Mouse (Mus musculus) inflammation-experienced regulatory T-cells, adult 6 months (primary cell): ENCODE results near the gene Zbtb41. TPM values are rescaled to one million over a fixed set of nuclear protein-coding genes. Genes with fewer than 3 reads are reported as not detected.
"Not testable (repeated sequence)": the region's sequence is repeated elsewhere in the genome, so short reads cannot be mapped to it uniquely, and the experiment has no call there.

ENCODE experiments used
- ATAC-seq: one replicate; pipeline ENCODE4 v1.8.0; 2017
- polyA plus RNA-seq, 3 experiments: library from polyadenylated mRNA; unstranded; fragments of 100-300 nt; shearing (Covaris generic); gene quantifications; one replicate each; pipeline ENCODE4 v1.2.1; 2017

Gene Zbtb41
- 1 to 10 TPM; 4.3 to 7.2 (median 4.8) TPM for polyA plus RNA-seq

DNA sequence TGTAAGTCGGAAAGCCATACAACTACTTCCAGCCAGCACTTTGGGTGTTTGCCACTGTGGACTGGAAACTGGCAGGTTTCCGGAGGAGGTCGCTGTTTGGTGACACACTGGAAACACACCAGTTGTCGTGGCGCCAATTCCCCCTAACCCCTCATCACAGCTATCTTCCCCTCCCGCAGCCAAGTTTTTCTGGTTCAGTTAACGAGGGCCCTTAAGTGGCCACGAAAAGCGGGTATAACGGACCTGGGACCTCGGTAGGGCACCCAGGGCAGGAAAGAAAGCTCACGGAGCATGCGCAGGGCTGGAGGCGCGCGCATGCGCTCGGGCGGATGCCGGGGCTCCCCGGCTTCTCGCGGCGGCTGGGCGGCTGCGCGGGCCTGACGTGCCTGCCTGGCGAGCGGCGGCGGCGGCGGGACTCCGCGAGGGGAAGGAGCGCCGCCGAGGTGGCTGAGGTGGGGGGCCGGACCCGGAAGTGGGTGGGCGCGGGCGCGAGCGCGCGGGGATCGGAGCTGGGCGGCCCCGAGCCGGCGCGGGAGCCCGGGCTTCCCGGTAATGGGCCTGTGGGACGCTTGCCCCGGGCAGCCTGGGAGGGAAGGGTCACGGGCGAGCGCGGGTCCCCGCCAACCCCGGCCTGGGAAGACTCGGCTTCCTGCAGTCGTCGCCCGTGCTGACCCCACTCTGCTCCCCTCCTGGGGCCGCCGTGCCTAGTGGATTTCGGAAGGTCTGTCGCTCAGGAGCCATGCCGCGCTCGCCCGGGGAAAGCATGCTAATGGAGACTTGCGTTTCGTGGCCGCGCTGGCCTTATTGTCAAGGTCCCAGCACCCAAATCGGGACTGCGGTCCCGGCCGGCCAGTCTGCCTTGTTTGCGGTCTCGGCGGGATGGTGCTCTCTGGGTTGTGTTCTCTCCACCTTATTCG is at the start of gene Zbtb41:
Gene Zbtb41 (plus strand): TSS at position 414 of the 917 bp plus-strand sequence.
- peak; percentile 83 for ATAC-seq

GRCm38 (mm10) chr1:139375900-139376299 is 46.2 kb upstream of the Zbtb41 start:
- ATAC-seq = no peak

DNA sequence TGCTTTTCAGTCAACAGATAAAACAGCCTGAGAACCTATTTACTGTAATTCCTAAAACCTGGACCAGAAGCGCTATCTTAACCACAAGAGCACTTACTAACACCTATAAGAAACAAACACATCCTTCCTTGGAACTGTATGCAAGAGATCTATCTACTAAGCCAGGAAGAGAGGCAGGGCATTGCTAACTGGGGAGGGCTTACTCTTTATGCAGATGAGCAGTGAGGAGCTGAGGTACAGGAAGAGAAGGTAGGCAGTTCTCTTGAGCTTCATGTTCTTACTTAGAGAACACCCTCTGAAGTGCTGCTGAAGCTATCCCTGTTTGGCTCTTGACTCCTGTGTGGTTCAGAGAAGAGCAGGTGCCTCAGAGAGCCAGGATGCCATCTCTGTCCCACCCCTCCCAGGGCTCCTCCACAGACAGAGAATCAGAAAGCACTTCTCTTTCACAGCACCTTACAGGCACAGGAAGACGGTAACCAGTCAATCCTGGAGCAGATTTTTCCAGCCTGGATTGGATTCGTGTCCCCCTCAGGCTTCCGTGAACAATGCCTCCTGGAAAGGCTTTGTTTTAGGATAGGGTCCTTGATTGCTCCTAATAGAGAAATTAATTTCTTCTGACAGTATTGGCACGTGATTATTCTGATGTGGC is 45.3 kb upstream of the Zbtb41 start, which contains the start of gene Crb1:
Gene Crb1 (minus strand): TSS at position 463 of the 649 bp plus-strand sequence.
- peak; percentile 52 for ATAC-seq

DNA sequence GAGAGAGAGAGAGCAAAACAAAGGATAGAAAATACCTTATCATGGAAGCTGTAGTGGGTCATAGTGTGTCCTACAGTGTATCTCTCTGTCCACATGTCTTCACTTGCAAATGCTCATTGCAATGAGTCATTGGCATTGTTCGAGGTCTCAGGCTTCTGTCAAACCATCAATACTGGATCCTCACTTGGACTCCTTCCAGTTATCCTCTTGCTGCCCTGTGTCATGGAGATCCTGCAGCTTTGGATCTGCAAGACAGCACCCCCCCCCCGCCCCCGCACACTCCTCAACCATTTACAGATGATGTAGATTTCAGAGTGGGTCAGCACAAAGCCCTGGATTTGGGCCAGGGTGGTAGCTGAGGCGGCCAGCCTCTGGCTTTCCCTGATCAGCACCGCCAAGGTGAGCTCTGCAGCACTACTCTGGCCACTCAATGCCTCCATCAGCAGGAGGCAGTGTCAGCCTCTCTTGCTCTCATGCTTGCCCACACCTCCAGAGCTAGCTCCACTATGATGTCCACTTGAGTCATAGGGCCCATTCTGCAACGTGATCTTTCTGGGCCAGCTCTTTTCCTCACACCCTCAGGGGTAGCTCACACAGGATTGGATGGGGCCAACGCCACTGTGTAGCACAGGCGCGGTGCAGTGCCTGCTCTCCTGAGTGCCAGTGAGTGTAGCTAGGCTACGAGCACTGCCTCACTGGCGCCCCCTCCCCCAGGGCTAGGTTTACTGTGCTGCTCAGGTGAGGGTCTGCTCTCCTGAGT is 43.0 kb upstream of the Zbtb41 start:
- ATAC-seq = no peak

- ATAC-seq = no peak
These were observed 42.5 kb upstream of the Zbtb41 start for GRCm38 (mm10) chr1:139379621-139379984.

GRCm38 (mm10) chr1:139391747-139392146 is 30.3 kb upstream of the Zbtb41 start:
- no peak for ATAC-seq

GRCm38 (mm10) chr1:139396589-139396988 is 25.5 kb upstream of the Zbtb41 start:
- no peak for ATAC-seq

GRCm38 (mm10) chr1:139405766-139406165 is 16.3 kb upstream of the Zbtb41 start:
- no peak for ATAC-seq

DNA sequence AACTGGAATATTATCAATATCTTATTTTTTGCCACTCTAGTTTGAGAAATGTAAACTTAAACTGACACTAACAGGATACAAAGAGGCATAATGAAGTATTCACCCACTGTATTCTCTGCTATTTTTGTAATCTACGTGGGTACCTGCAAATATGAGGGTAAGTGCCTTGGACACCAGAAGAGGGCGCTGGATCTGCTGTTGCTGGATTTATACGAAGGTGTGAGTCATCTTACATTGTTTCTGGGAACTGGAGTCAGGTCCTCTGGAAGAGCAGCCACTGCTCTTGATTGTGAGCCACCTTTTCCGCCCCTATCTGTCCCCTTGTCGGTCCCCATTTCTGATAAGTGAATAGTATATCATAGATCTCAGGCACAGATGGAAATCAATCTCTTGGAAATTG is 14.4 kb upstream of the Zbtb41 start:
- peak; percentile 17 for ATAC-seq

GRCm38 (mm10) chr1:139412365-139412764 is 9.7 kb upstream of the Zbtb41 start:
- not testable (repeated sequence) for ATAC-seq

DNA sequence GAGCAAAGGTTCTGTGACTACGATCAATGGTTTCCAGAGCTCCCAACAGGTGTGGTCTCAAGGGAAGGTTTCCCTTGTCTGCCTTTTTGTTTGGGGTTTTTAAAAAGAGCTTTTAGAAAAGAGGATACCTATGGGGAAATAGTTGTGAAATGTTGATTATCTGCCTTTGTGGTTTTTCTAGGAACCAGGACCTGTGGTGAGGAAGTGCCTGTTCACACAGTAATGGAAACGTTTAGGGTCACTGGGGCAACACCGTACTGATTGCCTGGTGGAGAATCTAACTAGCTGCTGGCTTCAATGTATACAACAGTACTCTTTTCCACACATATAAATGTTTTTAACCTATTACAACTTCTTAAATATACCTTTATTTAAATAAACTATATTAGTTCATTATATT is 8.6 kb upstream of the Zbtb41 start:
- ATAC-seq = peak; percentile 86

- peak; percentile 23 for ATAC-seq
These were observed 590 bp upstream of the Zbtb41 start for GRCm38 (mm10) chr1:139421521-139421874.

DNA sequence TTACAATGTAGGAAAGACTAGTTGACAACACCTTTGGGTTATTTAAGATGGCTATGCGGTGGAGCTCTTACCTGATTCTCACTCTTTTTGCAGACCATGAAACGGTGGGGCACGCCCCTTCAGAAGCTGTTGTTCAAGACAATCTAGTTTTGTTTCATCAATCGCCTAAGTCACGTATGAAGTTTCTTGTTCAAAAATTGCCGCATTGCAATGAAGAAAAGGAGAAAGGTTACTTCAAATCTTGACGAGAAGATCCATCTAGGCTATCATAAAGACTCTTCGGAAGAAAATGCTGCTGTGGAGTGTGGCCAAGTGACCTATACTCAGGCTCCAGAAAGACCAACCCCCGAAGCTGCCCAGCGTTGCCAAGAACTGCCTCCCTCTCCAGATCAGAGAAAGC is 853 bp downstream of the Zbtb41 start:
- no peak for ATAC-seq

DNA sequence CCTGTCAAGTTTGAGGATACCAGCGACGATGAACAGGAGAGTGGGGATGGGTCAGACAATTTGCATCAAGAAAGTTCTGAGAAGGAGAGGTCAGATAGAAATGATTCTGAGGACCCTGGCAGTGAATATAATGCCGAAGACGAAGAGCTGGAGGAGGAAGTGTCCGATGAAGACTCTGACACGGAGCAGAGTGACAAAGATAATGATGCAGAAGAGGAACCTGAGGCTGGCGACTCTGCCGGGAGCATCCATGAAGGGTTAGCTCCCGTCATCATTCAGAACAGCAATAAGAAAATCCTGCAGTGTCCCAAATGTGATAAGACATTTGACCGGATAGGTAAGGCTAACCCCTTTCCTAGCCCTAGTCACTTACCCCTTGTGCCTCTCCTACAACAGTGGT is 1.8 kb downstream of the Zbtb41 start:
- ATAC-seq = no peak

DNA sequence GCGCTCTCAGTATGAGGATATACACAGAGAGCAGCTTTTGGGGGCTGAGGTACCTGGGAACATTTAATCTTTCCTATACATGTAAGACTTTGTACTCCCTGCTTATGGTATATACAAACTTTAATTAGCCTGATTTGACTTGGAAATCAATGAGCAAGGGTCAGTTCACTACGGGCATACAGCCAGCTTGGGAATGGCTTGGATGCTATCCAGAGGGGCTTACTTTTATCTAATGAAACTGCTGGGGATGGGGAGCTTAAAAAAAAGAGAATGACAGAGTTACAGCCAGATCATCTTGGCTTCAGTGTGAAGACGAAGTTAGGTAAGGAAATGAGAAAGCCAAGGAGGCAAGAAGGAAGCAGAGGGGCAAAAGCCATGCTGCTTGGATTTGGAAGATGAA is 2.9 kb downstream of the Zbtb41 start:
- no peak for ATAC-seq

GRCm38 (mm10) chr1:139438373-139438772 is 16.3 kb downstream of the Zbtb41 start:
- ATAC-seq = peak; percentile 70

DNA sequence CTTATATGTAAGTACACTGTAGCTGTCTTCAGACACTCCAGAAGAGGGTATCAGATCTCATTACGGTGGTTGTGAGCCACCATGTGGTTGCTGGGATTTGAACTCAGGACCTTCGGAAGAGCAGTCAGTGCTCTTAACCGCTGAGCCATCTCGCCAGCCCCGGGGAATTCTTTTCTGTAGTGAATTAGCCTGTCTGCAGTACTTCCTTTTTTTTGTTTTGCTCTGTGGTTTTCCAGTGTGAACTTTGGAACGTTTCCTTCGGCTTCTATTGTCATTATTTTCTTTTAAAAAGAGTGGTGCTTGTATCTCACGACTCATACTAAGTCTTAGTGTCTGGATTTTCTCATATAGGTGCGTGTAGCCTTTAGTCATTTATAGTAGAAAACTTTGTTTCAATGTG is 21.0 kb downstream of the Zbtb41 start:
- ATAC-seq = not testable (repeated sequence)

DNA sequence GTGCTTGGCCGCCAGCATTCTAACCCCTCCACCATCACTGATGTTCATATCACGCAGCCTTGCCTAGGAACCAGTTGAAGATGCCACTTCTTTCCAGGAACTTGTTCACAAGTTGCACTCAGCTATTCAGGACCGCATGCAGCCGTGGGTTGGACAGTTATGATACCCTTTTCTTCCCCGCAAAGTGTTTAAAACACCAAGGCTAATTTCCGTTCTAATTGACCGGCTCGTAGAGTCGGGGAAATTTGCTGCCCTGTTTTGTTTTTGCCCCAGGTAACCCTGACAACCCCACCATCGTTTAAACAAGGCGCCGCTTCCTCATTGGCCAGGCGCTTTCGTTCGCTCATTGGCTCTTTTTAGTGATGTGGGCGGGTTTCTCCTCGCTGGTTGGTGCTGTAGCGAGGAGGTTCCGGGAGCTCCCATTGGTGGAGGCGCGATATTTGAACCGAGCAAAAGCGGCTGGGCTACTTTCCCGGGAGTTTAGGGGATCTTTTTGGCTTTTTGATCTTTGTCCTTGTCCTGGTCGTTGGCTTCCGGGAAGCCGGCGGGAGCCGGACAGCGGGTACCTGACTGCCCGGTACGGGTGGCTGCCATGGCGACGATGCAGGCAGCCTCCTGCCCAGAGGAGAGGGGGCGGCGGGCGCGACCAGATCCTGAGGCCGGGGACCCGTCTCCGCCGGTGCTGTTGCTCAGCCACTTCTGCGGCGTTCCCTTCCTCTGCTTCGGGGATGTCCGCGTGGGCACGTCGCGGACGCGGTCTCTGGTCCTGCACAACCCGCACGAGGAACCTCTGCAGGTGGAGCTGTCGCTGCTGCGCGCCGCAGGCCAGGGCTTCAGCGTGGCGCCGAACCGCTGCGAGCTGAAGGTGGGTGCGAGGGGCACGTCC is 32.5 kb downstream of the Zbtb41 start, which contains the start of gene Aspm:
Gene Aspm (plus strand): TSS at position 433 of the 886 bp plus-strand sequence.
- peak; percentile 99 for ATAC-seq

DNA sequence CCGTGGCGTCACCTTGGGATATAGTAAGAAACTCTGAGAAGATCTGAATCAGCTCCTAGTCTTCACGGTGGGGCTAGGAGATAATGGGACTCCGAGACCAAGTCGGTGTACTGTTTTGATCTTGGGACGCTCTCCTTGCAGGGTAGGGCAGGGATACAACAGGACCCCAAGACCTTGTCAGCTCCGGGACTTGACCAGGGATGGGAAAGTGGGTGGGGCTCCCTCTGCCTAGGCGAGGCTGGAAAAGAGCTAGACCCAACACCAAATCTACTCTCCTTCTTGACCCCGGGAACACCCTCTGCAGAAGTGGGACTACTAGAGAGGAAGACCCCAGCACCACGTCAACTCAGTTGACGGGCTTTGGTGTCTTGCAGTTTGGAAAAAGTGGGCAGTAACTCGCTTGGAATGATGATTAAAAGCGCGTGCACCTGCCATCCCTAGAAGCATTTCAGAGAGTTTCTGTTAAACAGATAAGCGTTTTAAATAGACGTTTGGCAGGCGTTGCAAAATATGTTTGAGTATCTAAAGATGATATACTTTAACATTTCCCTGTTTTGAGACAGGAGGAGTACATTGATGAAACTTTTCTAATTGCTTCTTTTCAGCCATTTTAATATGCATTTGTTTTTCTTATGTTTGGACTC is 33.3 kb downstream of the Zbtb41 start:
- no peak for ATAC-seq

DNA sequence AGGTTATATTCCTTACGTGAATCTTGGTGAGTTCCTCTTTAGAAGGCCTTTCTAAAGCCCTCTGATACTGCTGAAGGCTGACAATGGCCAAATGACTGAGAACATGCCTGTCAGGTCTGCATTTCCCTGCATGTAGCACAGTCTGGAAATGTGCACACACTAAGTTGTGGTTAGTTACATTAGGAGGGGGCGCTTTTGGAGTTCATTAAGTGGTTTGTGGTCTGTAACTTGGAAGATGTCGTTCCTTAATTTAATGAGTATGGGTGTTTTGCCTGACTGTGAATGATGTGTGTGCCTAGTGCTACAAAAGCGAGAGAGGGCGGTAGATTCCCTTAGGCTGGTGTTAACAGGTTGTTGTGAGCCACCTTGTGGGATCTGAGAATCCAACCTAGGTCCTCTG is 38.7 kb downstream of the Zbtb41 start:
- no peak for ATAC-seq

GRCm38 (mm10) chr1:139465936-139466335 is 43.8 kb downstream of the Zbtb41 start:
- no peak for ATAC-seq
